Mouse (Mus musculus) c-Kit-positive CD71-negative TER-119-negative erythroid progenitor cells, embryonic 14.5 days (primary cell): ENCODE measurements around the gene Slc37a4.
"Not testable (repeated sequence)": the region's sequence is repeated elsewhere in the genome, so short reads cannot be mapped to it uniquely, and the experiment has no call there.

ENCODE experiments used
- DNase-seq: peaks from one replicate; pipeline ENCODE4 v3.0.0-alpha.2; 2013; ENCODE audit warnings: low read depth

The Slc37a4 gene

DNA sequence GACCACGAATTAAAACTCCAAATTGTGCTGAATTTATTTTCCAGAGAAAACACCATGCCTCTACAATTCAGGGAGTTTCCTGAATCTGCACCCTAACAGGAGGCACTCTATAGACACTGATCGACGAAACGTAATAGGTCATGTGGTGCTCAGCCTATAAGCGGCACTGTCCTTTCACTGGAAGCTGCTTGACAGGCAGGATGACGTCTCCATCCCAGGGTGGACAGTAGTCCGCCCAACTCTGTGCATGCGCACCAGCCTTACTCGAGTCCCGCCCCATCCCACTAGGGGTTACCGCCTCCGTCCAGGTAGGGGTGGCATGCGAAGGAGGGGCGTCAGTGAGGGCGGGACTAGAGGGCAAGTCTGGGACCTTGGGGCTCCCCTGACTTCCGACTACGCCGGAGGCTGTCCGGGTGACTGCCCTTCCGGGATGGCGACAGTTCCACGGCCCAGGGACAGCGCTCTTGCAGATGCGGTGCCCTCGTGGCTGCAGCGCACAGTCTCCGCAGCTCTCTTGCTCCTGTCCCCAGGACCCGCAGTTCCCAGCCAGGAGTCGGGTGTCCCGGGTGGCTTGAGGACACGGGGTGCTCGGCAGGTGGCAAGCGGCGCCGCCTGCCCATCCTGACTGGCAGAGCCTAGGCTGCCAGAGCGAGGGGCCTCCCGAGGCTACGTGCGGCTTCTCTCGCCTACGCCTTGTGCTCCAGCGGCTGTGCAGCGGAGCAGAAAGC is at the start of gene Slc37a4:
Gene Slc37a4 (plus strand): TSS at position 169 of the 728 bp plus-strand sequence.
- peak; percentile 97 for DNase-seq

DNA sequence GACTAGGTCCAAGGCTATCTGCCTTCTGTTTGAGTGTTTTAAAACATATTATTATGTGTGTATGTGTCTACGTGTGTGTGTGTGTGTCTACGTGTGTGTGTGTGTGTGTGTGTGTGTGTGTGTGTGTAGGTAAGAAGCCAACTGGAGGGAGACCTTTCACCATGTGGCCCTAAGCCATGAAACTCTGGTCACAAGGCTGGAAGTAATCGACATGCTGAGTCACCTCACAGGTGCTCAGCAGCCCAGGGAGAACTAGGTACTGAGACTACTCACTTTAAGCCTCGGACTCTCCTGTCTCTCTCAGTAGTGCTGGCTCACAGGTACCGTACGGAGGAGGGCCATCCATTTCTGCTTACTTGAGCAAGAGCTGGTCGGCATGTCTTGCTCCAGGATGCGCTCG is 49.5 kb upstream of the Slc37a4 start:
- DNase-seq: no peak

DNA sequence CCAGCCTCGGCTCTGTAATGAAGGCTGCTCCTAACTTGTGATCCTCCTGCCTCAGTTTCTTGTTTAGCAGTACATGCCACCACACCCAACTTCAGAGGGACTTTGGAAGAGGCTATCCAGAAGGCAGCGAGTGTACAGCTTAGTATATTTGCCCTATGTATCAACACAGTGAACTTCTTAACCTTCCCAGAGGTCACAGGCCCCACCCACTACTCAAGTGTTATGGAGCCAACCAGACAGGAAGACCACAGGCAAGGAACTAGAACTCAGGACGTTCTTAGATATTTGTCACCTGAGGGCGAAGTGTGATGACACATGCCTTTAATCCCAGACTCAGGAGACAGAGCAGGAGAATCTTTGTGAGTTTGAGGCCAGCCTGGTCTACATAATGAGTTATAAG is 49.0 kb upstream of the Slc37a4 start:
- DNase-seq: no peak

DNA sequence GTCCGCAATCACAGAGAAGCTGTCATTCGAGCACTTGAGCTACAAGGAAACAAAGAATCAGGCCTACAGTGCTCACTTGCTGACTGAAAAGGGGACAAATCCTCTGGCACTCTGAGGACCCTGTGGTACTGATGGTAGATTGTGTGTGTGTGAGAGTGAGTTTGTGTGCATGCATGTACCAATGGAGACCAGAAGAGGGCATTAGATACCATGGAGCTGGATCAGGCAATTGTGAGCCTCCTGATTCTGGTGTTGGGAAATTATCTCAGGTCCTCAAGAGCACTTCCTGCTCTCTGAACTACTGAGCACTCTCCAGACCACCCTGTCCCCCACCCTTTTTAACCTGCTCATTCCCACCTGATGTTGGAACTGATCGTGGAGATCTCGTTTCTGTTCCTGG is 48.1 kb upstream of the Slc37a4 start:
- no peak for DNase-seq

DNA sequence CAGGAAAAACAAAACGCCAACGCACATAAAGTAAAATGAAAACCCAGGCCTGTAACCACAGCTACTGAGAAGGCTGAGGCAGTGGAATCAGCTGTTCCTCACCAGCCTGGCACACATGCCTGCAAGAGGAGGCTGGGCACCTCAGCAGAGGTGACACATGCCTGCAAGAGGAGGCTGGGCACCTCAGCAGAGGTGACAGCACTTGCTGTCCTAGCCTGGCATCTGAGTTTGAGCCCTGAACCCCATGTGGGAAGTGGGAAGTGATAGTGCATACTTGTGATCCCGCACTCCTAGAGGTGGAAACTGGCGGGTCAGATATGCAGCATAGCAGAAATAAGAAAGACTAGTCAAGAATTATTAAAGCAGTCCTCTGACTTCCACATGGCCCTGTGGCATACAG is 45.3 kb upstream of the Slc37a4 start:
- no peak for DNase-seq

DNA sequence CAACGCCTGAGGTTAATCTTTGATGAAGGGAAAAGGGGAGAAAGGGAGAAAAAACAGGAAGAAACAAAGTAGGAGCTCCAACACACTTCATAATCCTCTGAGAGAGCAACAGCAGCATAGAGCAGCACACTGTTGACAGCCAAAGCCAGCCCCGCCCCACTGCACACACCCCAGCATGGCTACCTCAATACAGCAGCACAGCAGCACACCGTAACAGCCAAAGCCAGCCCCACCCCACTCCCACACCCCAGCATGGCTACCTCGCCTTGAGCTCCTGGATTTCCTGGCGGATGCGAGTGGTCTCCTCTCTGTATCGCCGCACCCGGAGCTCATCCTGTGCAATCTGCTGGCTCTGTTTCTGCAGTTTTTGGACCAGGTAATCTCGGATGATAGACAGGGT is 44.3 kb upstream of the Slc37a4 start:
- no peak for DNase-seq

DNA sequence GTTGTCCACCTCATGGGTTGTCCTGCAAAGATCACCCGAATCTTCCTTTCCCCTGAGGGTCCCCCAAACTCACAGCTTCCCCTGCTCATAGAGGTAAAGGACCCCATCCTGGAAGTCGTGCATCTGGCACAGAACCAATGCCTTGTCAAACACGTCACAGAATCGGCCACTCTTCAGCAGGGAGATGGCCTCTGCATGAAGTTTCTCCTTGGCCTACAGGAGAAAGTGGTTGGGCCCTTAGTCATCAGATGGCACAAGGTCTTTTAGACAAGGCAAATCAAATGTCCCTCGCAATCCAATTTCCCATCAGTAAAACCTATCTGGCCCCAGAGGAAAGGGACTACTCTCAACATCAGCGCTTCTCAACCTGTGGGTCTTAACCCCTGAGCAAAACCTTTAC is 43.5 kb upstream of the Slc37a4 start:
- DNase-seq: no peak

DNA sequence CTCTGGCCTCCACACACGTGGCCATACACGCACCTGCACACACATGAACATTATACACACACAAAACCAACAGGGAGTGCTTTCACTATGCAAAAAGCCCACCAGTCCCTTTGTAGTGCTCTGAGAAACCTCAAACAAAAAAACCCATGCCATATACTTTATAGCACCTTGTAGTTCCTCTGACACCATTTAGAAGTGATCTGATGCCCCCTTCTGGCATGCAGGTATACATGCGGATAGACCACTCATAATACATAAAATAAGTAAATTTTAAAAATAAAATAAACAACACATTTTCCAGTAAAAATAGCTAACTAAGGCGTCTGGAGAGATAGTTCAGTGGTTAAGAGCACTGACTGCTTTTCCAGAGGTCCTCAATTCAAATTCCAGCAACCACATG is 39.4 kb upstream of the Slc37a4 start:
- DNase-seq: no peak

DNA sequence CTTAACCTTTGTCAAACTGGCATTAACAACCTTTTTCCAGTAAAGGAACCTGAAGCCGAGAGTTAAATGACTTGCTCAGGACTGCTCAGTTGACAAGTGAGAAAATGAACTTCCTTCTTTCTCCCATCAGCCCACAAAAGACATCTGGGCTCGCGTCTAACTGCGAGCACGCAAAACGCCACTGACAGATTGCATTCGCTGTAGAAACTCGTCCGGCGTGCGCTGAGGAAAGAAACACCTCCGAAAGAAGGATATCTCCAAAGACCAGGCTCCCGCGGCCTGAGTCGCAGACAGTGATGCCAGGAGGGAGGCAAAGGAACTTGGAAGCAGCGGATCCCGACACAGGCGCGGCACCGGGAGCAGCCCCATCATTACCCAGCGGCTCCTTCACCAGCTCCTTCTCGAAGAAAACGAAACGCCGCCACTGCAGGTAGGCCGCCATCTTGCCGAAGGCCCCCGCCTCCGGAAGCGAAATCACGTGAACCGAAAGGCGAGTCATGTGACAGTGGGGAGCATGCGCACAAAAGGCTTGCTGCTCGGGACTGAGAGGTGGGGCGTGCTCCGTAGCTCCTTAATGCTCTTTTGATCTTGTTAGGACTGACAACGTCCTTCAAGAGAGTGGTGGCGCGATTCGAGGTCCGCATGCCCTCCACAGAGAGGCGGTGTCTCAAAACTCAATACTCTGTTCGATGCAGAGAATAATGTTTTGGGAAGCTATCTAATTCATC is 35.3 kb upstream of the Slc37a4 start, which contains the start of gene Vps11:
Gene Vps11 (minus strand): TSS at position 481 of the 728 bp plus-strand sequence.
- peak; percentile 98 for DNase-seq

DNA sequence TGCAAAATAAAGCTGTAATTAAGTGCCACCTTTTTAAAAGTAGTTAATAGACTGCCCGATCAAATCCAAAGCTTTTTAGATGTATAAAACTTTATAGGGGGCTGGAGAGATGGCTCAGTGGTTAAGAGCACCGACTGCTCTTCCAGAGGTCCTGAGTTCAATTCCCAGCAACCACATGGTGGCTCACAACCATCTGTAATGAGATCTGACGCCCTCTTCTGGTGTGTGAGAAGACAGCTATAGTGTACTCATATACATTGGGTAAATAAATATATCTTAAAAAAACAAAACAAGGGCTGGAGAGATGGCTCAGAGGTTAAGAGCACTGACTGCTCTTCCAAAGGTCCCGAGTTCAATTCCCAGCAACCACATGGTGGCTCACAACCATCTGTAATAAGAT is 34.7 kb upstream of the Slc37a4 start:
- not testable (repeated sequence) for DNase-seq

DNA sequence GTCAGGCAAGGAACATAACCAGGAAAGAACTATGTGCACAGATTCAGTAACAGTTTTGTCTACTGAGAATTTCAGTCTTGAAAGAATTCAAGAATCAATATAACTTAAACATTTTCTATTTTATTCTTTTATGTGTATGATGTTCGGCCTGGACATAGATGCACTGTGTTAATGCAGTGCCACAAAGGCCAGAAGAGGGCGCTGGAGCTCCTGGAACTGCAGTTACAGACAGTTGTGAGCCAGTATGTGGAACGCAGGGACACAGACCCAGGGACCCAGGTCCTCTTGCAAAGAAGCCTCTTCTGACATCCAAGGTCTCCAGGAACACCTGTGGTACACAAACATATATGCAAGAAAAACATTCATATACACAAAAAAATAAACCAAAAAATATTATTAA is 32.2 kb upstream of the Slc37a4 start:
- DNase-seq: peak; percentile 35

DNA sequence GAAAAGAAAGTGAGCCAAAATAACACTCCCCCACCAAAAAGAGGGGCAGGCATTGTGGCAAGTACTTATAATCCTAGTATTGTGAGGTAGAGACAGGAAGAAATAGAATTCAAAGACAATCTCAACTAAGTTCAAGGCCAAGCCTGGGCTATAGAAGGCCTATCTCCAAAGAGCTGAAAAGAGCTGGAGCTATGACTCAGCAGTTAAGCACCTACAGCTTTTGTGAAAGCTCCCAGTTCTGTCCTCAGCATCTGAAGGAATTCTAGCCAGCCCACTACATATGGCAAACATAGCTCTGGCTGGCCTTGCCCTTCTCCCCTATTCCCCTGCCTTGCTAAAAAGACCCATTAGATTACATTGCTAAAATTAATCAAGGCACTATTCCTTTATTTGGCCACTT is 23.3 kb upstream of the Slc37a4 start:
- no peak for DNase-seq

DNA sequence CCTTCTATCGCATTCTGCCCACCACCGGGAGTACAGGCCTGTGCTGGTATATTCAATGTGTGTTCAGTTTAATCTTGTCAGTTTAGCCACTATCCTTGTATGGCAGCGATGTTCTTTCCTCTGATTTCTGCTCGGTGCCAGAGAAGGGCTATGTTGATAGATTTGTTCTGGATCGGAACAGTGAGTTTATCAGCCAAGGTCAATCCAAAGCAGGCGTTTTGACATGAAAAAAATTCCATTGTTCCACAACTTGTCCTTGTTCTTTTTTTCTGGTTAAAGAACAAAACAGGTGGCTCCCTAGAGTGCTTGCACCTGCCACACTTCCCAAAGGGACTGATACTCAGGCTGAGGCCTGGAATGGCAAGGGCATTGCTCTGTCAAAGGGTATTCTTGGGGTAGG is 20.5 kb upstream of the Slc37a4 start:
- DNase-seq: no peak

DNA sequence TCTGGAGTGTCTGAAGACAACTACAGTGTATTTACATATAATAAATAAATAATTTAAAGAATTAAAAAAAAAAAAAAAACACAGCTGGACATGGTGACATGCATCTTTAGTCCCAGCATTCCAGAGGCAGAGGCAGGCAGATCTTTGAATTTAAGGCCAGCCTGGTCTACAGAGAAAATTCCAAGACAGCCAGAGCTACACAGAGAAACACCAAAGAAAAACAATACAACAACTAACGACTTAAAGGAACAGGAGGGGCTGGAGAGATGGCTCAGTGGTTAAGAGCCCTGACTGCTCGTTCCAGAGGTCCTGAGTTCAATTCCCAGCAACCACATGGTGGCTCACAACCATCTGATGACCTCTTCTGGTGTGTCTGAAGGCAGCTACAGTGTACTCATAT is 19.3 kb upstream of the Slc37a4 start:
- DNase-seq: not testable (repeated sequence)

DNA sequence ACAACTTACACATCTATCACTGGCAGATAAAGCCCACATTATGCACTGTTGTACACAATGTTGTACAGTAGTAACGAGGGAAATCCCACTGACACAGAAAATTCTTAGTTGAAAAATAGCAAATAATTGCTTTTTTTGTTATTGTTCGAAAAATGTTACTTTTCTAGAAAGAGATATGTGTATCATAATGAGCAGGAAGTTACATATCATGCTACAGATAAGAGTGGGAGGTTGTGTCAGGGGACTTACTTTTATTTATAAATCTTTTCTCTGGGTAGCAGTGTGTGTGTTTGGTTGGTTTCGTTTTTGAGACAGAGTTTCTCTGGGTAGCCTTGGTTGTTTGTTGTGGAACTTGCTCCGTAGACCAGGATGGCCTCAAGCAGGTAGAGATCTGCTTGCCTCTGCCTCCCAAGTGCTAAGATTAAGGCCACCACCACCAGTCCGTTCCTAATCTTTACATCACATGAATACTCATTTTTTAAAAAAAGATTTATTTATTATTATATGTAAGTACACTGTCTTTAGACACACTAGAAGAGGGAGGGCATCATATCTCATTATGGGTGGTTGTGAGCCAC is 18.4 kb upstream of the Slc37a4 start:
- no peak for DNase-seq

DNA sequence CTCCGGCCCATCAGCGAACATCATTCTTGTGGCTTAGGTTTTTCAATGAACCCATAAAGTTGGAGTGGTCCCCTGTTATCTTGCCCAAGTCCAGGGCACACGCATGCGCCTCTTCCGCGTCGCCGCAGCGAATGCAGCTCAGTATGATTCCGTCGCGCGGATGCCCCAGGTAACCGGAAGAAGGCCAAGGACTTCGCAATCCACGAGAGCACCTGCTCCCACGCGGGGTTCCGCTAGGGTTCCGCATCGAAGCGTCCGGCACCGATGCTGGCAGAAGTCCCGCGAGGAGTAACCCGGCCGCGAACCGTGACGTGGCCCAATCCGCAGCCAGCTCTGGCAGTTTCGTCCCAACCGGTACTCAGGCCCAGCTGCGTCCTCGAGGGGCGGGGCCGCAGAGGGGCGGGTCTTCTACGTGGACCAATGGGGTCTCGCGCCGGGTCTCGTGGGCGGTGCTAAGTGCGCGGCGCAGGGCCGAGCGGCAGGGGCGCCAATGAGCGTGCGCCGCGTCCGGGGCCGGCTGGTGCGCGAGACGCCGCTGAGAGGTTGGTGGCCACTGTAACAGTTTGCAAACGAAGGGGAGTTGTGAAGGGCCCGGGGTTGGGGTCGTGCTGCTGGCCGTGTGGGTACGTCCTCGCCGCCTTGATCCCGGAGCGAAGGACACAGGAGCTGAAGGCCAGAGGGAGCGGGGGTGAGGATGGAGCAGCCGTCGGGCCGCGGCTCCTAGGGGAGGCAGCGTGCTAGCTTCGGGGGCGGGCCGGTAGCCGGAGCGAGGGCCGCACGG is 17.4 kb upstream of the Slc37a4 start, which contains the start of gene Hyou1:
Gene Hyou1 (plus strand): TSS at position 437 of the 781 bp plus-strand sequence.
- peak; percentile 91 for DNase-seq

DNA sequence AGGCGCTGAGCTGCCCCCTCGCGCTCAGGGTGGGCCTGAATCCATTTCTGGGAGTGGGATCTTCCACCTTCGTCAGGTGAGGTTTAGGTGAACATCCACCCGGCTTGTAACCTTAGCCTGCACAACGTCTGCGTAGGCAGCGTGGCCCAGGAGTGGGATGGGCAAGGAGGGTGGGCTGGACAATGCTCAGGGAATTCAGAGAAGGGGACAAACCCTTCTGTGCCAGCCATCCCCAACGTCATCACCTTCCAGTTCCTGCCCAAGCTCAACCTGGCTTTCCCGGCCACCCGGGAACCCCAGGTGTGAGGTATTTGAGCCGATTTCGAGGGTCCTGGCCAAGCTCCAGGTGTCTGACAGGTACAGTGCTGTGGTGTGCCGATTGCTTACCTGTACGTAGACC is 16.8 kb upstream of the Slc37a4 start:
- no peak for DNase-seq

DNA sequence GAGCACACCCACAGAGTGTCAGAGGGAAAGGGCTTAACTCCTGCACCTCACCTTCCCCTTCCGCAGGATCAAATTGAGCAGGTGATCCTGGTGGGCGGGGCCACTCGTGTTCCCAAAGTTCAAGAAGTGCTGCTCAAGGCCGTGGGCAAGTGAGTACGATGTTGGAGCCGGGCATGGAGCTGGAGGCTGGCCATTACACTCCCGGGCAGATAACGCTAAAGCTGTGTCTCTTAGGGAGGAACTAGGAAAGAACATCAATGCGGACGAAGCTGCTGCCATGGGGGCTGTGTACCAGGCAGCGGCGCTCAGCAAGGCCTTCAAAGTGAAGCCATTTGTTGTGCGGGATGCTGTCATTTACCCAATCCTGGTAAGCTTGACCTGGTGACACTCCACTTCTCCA is 12.1 kb upstream of the Slc37a4 start:
- no peak for DNase-seq

DNA sequence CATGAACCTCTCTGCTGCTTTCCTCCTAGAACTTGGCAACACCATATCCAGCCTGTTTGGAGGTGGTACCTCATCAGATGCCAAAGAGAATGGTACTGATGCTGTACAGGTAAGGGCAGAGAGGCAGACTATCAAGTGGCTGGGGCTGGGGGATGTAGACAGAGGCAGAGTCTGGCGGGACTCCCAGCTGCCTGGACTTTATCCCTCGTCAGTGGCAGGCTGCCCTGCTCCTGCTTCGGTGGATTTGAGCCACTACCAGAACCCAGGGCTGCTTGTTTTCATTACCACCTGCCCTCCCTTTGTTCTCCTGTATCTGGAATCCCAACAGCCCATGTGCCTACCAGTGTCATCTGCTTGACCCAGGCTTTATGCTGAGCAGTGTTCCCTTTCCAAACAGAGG is 9.4 kb upstream of the Slc37a4 start:
- no peak for DNase-seq

DNA sequence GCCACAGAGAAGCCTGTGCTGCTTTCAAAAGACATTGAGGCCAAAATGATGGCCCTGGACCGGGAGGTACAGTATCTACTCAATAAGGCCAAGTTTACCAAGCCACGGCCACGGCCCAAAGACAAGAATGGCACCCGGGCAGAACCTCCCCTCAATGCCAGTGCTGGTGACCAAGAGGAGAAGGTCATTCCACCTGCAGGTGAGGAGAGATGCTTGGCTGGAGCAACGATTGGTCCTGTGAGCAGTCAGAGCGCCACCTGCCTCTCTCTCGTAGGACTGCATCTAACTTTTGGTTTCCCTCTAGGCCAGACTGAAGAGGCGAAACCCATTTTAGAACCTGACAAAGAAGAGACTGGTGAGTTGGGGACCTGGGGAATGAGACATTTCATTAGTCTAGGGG is 7.4 kb upstream of the Slc37a4 start:
- DNase-seq: no peak

DNA sequence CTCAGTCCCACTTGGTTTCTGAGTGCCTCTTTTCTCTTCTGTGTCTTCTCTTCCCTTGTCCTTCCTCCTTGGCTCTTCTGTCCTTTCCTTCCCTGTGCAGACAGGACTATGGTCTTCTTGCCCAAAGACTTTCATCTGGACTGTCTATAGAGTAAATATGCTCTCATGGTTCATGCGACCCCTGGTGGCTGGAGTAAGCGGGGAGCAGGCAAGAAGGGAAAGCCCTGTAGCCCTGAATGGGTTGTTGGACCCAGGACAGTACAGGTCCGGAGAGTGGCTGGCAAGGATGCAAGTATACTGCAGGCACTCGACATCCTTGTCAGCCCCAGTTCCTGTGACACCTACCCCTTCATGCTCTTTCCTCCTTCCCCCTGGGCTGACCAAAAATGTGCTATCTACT is 5.2 kb upstream of the Slc37a4 start:
- DNase-seq: no peak

DNA sequence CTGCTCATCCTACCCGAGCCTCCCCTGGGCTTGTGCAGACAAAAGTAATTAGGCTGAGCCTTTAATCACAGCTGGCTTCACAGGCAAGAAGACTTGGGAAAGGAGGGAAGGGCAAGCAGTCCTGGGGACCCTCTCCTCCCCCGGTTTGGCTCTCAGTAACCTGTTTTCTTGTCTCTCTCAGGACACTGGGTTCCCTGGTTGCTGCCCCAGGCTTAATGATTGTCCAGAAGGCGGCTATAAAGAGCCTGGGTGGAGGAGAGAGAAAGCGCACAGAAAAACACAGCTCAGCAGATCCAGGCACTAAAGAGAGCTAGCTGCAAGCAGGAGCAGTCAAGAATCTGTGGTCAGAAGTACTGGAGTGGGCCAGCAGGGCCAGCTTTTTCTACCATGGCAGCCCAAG is 1.4 kb downstream of the Slc37a4 start:
- DNase-seq: no peak
